Comparison of ENCODE assay signal across 9 mouse cellular contexts in the genomic region with DNA sequence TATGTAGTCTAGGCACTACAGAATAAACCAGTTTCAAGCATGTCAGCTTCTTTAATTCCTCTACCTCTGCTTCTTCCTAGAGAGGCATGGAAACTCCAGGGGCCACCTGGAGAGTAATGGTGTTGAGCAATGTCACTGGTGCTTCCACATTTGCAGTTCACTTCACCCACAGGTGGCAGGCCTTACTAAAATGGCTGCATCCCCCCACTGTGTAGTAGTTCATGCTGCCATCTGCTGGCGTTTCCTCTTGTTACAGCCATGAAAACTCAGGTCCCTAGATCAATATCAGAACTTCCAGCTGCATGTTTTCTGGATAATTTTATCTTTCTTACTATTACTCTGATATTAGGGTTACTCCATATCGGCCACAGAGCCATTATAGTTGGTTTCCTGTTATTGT.
DNase-seq lines count a peak whose midpoint lies in the region; ATAC-seq and TF ChIP-seq lines count a peak whose summit lies in the region.
"Had no signal": no experiment of that assay in that cellular context is flagged by ENCODE, and none has a peak within 500 bp of the region (broad histone marks: within the 10 kb centered on the region; RNA-seq: fewer than 3 reads in every experiment).

No protein-coding gene starts in this region.

- no peak for TF ChIP-seq EP300 in liver, postnatal 0 days (IDR thresholded peaks at IDR 0.05; ENCODE audit: low read depth)

- no peak overlapping the region for H3K27ac ChIP-seq in forebrain, embryonic 13.5 days
- no peak overlapping the region for H3K27ac ChIP-seq in kidney, postnatal 0 days
- H3K27ac ChIP-seq in liver, postnatal 0 days (ENCODE audit: low read depth), result no peak overlapping the region
- H3K27ac ChIP-seq: neural tube, embryonic 13.5 days had no signal

- TF ChIP-seq CTCF in kidney, postnatal 0 days (IDR thresholded peaks at IDR 0.05; ENCODE audit: low read depth), result peak; percentile 82
- TF ChIP-seq CTCF in liver, postnatal 0 days (IDR thresholded peaks at IDR 0.05; ENCODE audit: low read depth), result peak; percentile 64

- H3K4me2 ChIP-seq in forebrain, embryonic 13.5 days, result no peak overlapping the region
- no peak overlapping the region for H3K4me2 ChIP-seq in kidney, postnatal 0 days (ENCODE audit: low read length)
- no peak overlapping the region for H3K4me2 ChIP-seq in liver, postnatal 0 days (ENCODE audit: low read depth, low read length)
- H3K4me2 ChIP-seq: neural tube, embryonic 13.5 days had no signal

- no peaks in the 10 kb centered on the region for H3K27me3 ChIP-seq in forebrain, embryonic 13.5 days
- no peaks in the 10 kb centered on the region for H3K27me3 ChIP-seq in kidney, postnatal 0 days (ENCODE audit: insufficient read depth, low read length)
- H3K27me3 ChIP-seq in liver, postnatal 0 days (ENCODE audit: insufficient read depth, low read length), result no peaks in the 10 kb centered on the region
- H3K27me3 ChIP-seq: neural tube, embryonic 13.5 days had no signal

- peak; percentile 83 for ATAC-seq in forebrain, embryonic 13.5 days
- peak; percentile 57; the same call in 1 of the 2 replicates for ATAC-seq in kidney, postnatal 0 days (replicated peaks; ENCODE audit: low FRiP score, low read depth)
- ATAC-seq in liver, postnatal 0 days, result peak; percentile 27; the same call in 1 of the 2 replicates
- no peak for ATAC-seq in monocyte, adult 5-6 weeks (replicated peaks; ENCODE audit: insufficient number of reproducible peaks, low FRiP score, low TSS enrichment, poor library complexity, severe bottlenecking)

- H3K4me1 ChIP-seq in forebrain, embryonic 13.5 days, result no peaks in the 10 kb centered on the region
- no peaks in the 10 kb centered on the region for H3K4me1 ChIP-seq in kidney, postnatal 0 days (replicated peaks; ENCODE audit: insufficient read depth, low read length)
- H3K4me1 ChIP-seq in liver, postnatal 0 days (ENCODE audit: insufficient read depth), result no peaks in the 10 kb centered on the region
- H3K4me1 ChIP-seq: neural tube, embryonic 13.5 days had no signal

- no peaks in the 10 kb centered on the region for H3K36me3 ChIP-seq in forebrain, embryonic 13.5 days (ENCODE audit: poor library complexity, severe bottlenecking)
- no peaks in the 10 kb centered on the region for H3K36me3 ChIP-seq in kidney, postnatal 0 days (ENCODE audit: insufficient read depth, low read length)
- no peaks in the 10 kb centered on the region for H3K36me3 ChIP-seq in liver, postnatal 0 days (replicated peaks; ENCODE audit: insufficient read depth, low read length)
- H3K36me3 ChIP-seq: neural tube, embryonic 13.5 days had no signal

- DNase-seq in spleen, adult 18-20 months, result peak; percentile 6 to 43
- no peak for DNase-seq in spleen, adult 12 weeks (ENCODE audit: low spot score)
- DNase-seq in c-Kit-positive CD71-negative TER-119-negative erythroid progenitor cells, embryonic 14.5 days (ENCODE audit: low read depth), result peak; percentile 9
- DNase-seq in kidney, postnatal 0 days (ENCODE audit: low spot score), result peak; percentile 59
- DNase-seq in liver, postnatal 0 days, result peak; percentile 46
- DNase-seq in ovary, postnatal 14 days (ENCODE audit: low spot score), result peak; percentile 31

- no peak overlapping the region for H3K4me3 ChIP-seq in forebrain, embryonic 13.5 days
- H3K4me3 ChIP-seq in kidney, postnatal 0 days (replicated peaks; ENCODE audit: low read depth, low read length), result no peak overlapping the region
- no peak overlapping the region for H3K4me3 ChIP-seq in liver, postnatal 0 days (ENCODE audit: low read depth, low read length)
- H3K4me3 ChIP-seq: neural tube, embryonic 13.5 days had no signal

- 18% methylated on average over 2 of the region's 2 CpGs for WGBS in forebrain, embryonic 13.5 days
- WGBS in kidney, postnatal 0 days, result 2% methylated on average over 2 of the region's 2 CpGs
- WGBS in liver, postnatal 0 days (ENCODE audit: insufficient replicate concordance), result 14% methylated on average over 2 of the region's 2 CpGs

- no peak overlapping the region for H3K9ac ChIP-seq in forebrain, embryonic 13.5 days
- H3K9ac ChIP-seq in kidney, postnatal 0 days (ENCODE audit: low read depth, low read length), result no peak overlapping the region
- no peak overlapping the region for H3K9ac ChIP-seq in liver, postnatal 0 days (replicated peaks)
- H3K9ac ChIP-seq: neural tube, embryonic 13.5 days had no signal

- no peaks in the 10 kb centered on the region for H3K9me3 ChIP-seq in forebrain, embryonic 13.5 days (replicated peaks)
- H3K9me3 ChIP-seq in kidney, postnatal 0 days (replicated peaks; ENCODE audit: low read length), result no peaks in the 10 kb centered on the region
- no peaks in the 10 kb centered on the region for H3K9me3 ChIP-seq in liver, postnatal 0 days (ENCODE audit: low read length)
- H3K9me3 ChIP-seq: neural tube, embryonic 13.5 days had no signal
